Mouse (Mus musculus) layer of hippocampus, adult 18-20 months (tissue): ENCODE measurements around the gene Chmp2a. TPM values are rescaled to one million over a fixed set of nuclear protein-coding genes. Genes with fewer than 3 reads are reported as not detected.

Experiments used
- DNase-seq, 2 experiments: peaks; one replicate each; pipeline ENCODE4 v3.0.0; 2022; ENCODE audit warnings: low spot score in 2 of 2
- total RNA-seq, 2 experiments: library from RNA; stranded (reverse); gene quantifications; 2 replicates each; pipeline ENCODE4 v1.2.3; 2021

The Chmp2a gene
- total RNA-seq, 2 experiments from 2014 or later = 146 to 159 TPM

- DNase-seq = no peak
These were observed 726 bp upstream of the Chmp2a start for GRCm38 (mm10) chr7:13035211-13035855.

- no peak for DNase-seq
These were observed 1.0 kb downstream of the Chmp2a start for GRCm38 (mm10) chr7:13033451-13034147.

DNA sequence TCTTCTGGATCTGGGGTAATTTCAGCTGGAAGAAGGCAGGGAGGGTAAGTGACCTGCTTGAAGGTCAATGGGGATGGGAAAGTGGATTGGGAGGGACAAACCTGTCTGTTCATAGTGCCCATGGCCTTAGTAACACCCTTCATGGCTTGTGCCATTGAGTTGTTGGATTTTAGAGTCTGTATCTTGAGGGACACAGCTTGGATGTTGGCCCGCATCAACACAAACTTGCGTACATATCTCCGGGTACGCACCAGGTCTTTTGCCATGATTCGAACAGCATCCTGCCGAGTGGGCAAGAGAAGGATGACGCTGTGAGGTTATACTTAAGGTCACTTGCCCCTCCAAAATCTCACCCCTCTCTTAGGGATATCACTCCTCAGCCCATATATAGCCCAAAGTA, 2.1 kb downstream of the Chmp2a start:
- no peak for DNase-seq

GRCm38 (mm10) chr7:13031983-13032382, 2.6 kb downstream of the Chmp2a start:
- no peak for DNase-seq

- no peak for DNase-seq
These were observed 3.5 kb downstream of the Chmp2a start for GRCm38 (mm10) chr7:13031069-13031468.

DNA sequence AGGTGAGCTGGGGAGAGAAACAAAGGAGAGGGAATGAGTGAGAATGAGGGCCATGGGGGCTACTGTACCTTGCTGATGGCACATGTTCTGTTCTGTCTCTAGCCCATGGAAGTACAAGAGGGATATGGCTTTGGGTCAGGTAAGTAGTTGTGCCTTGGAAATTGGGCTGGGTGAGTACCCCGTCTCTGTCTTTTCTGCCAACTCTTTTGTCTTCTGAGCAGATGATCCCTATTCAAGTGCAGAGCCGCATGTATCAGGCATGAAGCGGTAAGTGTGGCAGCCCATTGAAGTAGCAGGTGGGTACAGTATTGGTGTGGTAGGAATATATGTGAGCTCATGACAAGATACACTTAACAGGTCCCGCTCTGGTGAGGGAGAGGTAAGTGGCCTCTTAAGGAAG, 5.6 kb downstream of the Chmp2a start:
- DNase-seq = no peak

DNA sequence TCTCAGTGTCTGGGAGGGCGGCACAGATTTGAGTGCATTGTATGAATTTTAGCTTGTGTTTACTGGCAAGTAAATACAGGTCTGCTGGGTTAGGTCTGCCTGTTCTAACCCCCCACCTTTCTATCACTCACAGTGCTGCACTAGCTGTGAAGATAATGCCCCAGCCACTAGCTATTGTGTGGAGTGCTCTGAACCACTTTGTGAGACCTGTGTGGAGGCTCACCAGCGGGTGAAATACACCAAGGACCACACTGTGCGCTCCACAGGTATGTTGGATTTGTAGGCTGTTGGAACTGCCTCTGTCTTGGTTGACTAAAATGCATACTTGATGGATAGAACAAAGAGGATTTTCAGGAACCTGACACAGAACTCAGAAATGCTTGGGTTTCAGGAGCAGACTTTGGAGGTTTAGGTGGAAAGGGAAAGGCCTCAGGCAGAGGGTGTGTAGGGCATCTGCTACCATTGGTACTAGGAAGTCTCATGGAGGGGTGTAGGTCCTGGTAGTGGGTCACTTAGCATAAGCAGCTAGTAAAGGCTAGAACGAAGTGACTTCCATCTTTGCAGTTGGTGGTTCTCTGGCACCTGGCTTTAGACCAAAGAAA, 9.0 kb downstream of the Chmp2a start:
- DNase-seq = no peak

GRCm38 (mm10) chr7:13024805-13025204, 9.8 kb downstream of the Chmp2a start:
- peak; percentile 77 to 78 for DNase-seq

DNA sequence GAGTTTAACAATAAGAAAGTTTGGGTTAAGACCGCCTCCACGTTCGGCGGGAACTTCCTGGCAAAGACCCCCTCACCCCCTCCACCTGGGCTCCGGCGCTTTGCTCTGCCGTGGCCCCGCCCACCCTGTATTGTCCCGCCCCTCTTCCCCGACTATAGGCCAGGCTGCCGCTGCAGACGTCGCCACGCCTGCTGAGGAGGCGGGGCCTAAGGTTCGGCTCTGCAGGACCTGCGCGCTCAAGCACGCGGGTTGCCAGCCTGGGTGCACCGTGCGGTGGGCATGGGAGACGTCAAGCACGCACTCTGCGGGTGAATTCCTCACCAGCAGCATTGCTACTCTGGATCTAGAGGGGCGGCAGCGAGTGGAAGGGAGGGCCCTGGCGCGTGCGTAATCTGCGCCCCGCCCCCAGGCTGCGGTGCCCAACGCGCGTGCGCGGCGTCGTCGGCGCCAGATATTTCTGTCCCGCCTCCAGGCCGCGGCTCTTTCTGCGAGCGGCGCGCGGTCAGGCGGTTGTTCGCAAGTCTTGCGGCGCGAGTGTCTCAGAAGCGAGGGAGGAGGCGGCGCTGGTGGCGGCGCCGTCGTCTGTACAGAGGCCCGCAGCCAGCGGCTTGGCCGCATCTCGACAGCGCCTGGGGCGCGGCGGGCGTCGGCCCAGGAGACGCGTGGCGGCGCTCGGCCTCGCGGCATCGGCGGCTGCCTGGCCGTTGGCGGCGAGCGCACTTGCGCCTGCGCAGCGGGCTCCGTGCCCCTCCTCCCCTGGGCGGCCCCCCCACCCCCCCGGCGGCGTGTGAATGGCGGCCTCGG, 10.5 kb downstream of the Chmp2a start:
- peak; percentile 92 to 97 for DNase-seq

DNA sequence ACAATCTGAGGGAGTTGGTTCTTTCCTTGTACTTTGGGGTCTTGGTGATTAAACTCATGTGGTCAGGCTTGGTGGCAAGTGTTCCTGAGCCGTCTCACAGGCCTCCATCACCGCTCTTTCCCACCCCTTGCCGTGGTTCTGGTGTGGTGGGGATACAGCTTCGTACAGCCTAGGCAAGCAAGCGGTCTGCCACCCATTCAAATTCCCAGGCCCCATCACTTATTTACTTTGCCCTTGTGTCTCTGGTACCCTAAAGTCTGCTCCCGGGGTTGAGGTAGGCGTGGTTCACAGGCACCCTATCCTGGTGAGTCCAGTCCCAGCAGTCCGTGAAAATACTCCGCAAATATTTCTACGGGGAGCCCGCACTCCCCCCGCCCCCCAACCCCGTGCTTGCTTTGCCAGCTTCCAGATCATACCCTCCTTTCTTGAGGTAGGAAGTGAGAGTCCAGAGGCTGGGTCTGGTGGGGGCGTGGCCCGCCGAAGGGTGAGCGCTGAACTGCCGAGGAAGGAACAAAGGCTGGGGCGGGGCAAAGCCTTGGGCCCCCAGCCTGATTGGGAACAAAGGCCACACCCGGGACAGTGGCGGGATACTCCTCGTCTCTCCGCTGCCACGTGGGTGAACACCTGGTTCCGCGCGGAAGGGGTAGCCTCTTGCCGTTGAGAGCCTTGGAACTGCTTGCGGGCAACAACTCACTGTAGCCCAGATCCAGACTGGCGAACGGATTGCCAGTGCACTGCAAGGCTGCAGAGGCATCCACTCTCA, 11.7 kb downstream of the Chmp2a start:
- DNase-seq = no peak

DNA sequence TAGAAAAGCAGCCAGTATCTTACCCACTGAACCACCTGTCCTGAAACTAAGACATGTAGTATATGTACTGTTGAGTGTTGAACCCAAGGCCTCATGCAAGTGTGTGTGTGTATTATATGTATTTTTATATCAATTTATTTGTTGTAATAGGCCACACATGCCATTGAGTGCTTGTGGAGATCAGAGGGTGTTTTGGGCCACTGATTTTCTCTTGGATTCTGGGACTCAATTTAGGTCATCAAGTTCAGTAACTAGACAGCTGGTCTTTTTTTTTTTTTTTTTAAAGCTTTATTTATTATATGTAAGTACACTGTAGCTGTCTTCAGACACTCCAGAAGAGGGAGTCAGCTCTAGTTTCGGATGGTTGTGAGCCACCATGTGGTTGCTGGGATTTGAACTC, 19.4 kb downstream of the Chmp2a start:
- DNase-seq = no peak

DNA sequence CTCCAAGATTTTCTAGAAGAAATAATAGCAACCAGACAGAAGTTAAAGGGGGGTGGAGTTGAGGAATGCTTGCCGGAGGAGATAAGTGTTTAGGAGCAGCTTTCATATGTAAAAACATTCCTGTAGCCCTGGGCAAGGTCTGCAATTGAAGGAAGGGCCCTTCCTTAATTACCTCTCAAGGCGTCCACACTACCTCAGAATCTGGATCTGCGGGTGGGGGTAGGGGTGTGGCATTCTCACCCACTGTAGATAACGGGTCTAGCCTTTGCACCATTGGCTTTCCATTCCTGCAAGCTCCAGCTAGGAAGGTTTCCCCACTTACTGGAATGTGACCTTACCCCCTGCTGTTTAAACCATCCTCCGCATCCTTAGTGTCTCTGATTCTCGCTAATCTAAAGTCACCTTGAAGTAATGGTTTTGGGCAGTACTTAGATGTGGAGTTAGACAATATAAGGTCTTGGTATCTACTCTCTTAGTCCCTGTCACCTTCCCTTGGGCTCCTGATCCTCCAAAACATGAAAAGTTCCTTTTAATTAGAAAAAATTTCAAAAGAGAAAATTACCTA, 20.2 kb downstream of the Chmp2a start:
- DNase-seq = no peak

- no peak for DNase-seq
These were observed 20.9 kb downstream of the Chmp2a start for GRCm38 (mm10) chr7:13013671-13014070.

DNA sequence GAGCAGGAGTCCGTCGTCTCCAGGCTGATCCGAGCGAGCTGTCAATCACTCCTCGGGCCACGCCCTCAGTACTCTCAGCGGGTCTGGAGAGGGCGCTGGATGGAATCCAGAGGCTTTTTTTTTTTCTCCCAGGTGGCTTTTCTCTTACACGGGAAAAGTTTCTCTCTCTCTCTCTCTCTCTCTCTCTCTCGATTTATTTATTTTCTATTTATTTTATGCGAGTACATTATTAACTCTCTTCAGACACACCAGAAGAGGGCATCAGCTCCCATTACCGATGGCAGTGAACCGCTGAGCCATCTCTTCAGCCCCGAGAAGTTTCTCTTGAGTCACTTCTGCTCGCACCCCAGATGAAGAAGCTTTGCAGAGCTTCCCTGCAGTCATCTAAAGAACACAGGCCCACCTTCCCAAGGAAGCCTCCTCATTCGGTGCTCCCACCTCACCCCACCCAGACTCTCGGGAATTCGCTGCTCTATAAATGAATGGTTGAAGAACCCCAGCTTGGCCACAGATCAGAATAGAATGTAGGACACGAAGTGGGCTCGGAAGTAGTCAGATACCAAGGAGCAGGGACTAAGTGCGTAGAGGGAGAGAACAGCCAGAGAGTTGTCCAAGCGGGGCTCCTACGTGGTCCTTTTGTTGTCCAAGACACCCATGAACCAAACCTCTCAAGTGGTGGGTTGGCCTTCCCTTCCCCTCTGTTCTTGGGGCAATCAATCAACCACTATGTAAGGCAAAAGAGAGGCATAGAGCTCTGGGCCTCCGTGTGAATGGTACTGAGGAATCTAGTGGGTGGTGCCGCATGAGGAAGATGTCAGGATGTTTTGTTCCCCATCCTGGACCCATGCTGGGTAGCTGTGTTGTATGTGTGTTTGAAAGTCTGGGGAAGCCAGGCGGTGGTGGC, 24.4 kb downstream of the Chmp2a start, which contains the start of gene Zbtb45:
Zbtb45 (minus strand) TSS at position 30 of the 904 bp plus-strand sequence.
- DNase-seq = no peak

DNA sequence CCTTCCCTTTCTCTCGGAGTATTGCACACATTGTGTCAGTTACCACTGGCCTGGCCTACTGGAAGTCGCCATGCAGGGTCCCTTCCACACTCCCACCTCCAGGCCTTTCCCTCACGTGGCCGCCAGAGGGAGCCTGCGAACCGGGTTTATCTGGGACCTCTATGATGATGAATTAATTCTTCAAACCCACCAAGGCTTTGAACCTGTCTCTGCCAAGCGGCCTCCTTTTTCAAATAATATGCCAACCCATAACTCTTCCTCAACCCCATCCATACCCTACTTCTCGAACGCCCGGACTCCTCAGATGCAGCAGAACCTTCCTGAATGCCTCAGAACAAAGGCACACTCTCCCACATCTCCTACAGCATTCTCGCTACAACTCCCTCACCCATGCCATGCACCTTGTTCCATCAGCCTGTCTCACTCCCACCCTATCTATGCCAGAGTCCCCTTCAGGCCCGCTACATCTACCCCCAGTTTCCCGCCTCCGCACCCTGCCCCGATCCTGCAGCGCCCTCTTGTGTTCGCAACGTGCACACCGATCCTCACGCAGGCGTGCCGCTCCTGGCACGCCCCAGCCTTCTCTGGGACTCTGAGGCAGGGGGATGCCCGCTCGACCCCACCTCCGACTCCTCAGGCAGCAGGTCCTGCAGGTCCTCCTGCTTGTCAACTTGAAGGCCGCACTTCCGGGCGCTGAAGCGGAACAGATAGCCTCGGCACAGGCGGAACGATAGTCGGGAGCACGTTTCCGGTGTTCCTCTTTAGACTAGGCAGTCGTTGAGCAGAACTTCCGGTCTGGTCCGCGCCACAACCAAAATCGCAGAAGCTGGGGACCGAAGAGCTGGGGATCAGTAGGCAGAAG, 25.2 kb downstream of the Chmp2a start:
- peak; percentile 89 to 95 for DNase-seq

DNA sequence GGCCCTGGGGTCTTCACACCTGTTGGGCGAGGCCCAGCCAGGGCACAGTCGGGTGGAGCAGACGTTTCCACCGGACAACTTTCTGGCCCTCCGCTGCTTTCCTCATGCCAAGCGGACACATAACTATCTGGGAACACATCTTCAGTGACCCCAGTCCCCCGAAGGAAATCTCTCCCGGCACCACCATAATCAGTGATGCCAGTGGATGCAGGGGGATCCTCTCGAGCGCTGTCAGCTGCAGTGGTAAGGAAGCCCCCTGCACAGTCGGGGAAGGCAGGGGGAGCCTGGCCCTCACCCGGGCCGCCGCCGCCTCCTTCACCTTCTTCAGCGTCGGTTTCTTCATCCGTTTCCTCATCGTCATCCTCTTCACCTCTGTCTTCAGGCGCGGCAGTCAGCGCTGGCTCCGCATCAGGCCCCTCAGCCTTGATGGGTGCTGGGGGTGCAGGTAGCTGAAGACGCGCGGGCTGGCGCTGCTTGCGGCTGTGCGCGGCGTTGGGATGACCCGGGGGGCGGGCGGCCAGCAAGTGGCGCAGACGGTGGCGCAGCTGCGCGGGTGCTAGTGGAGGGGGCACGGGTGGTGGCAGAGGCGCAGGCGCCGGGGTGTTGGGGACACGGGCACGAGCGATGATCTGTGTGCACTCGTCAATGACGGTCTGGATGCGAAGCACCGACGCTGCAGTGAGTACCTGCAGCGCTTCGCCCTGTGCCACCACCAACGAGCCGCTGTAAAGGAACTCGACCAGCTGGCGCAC, 27.1 kb downstream of the Chmp2a start:
- DNase-seq = no peak

- no peak for DNase-seq
These were observed 28.1 kb downstream of the Chmp2a start for GRCm38 (mm10) chr7:13006531-13006930.

- DNase-seq = no peak
These were observed 28.6 kb downstream of the Chmp2a start for GRCm38 (mm10) chr7:13006011-13006410.
